Mouse (Mus musculus): ENCODE data around the gene Osr1. TPM values are rescaled to one million over a fixed set of nuclear protein-coding genes. Genes with fewer than 3 reads are reported as not detected.

The Osr1 gene
- 1 to 10 TPM in 1 of 2 experiments, under 1 TPM in 1; 0.28 to 1.9 TPM for polyA plus RNA-seq (2017; shearing (Covaris generic))

GRCm38 (mm10) chr12:9569971-9570370, at the start of gene Osr1:
Gene Osr1, plus strand, starts transcription at chr12:9570116.

All from inflammation-experienced regulatory T-cells (primary cell).